ENCODE assay signal across 28 mouse cellular contexts in genomic region chr2:140104951-140105350, GRCm38 (mm10). TPM values are rescaled to one million over a fixed set of nuclear protein-coding genes. Genes with fewer than 3 reads are reported as not detected.
A peak's percentile ranks its signal among the peaks of the same experiment; 100 is the strongest.
DNase-seq lines count a peak whose midpoint lies in the region.
"Had no signal": no experiment of that assay in that cellular context is flagged by ENCODE, and none has a peak within 500 bp of the region (broad histone marks: within the 10 kb centered on the region; RNA-seq: fewer than 3 reads in every experiment).

No protein-coding gene starts in this region.

- peak; percentile 36 for DNase-seq in heart, adult 11 months
- no peak for DNase-seq in heart, postnatal 4 days
- DNase-seq in right cerebral cortex, adult 18-20 months, result peak; percentile 22
- no peak for DNase-seq in right cerebral cortex, postnatal 10 days (ENCODE audit: low spot score in 2 of 2)
- DNase-seq in brain, adult 2 months (ENCODE audit: low read depth, low spot score), result peak; percentile 16
- no peak for DNase-seq in adrenal gland, adult (ENCODE audit: inconsistent age in 2 of 2, low spot score in 1 of 2)
- no peak for DNase-seq in kidney, adult 8-10 months
- DNase-seq: adrenal gland, postnatal 36 days; B cell, adult 2 months; cerebellum, adult 2 months; cerebellum, postnatal 25 days; heart, postnatal 14 days; kidney, adult 2 months; kidney, postnatal 14 days; liver, postnatal 0 days; lung, postnatal 10 days; thymus, adult 2 months; thymus, postnatal 4 days had no signal

RNA-seq across cellular contexts. Expression of gene Tasp1, which starts 38.3 kb away (rescaled TPM):
- 1 to 10 TPM; 6.0 to 6.8 TPM for total RNA-seq in heart, postnatal 4 days (2021)

RNA-seq across cellular contexts. Expression of gene Gm17374, which starts 46.9 kb away (rescaled TPM):
- not detected for total RNA-seq in heart, postnatal 4 days (2021)
- total RNA-seq: adrenal gland, adult 18-20 months; adrenal gland, postnatal 36 days; CH12.LX; ES-E14; gastrocnemius, adult 8-10 months; heart, postnatal 14 days; hindbrain, postnatal 0 days; layer of hippocampus, postnatal 10 days; left cerebral cortex, adult 2 months; left cerebral cortex, postnatal 25 days; megakaryocyte progenitor cell, adult 5-6 weeks; neutrophil, adult 5-6 weeks had no signal

Comparison
In these comparisons a context has a peak if more than half of its experiments do, and no peak if none do; other contexts are left out.
1. DNase-seq: peak in heart, adult 11 months (single experiment), right cerebral cortex, adult 18-20 months (single experiment) and brain, adult 2 months (single experiment); none in heart, postnatal 4 days (single experiment), right cerebral cortex, postnatal 10 days (0 of 2), adrenal gland, adult (0 of 2) and kidney, adult 8-10 months (0 of 2).